Mouse (Mus musculus) right cerebral cortex, postnatal 25 days (tissue): ENCODE measurements at regions not wholly inside any gene's neighbourhood (a gene's known extent, or its start where the extent isn't known, plus 50 kb on each side); places are given as distances from the start of the nearest gene placed in this dataset.

Experiments
- DNase-seq: peaks from one replicate; pipeline ENCODE4 v3.0.0; 2022

DNA sequence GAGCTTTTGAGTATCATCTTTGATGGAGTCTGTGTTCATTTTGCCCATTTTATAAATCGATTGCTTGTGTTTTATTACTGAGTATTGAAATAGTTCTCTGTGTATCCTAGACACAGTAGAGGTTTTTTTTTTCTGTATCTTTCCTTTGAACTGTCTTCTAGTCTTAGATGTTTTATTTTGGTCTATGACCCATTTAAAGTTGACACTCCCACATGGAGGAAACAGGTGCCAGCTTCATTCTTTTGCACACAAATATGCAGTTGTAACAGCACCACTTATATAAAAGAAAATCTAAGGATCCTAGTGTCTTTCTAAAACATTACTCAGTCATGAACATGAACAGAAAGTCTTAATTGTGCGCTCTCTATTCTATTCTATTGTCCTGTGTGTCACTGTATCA, 230.2 kb upstream of the Nsun2 start:
- DNase-seq = no peak

DNA sequence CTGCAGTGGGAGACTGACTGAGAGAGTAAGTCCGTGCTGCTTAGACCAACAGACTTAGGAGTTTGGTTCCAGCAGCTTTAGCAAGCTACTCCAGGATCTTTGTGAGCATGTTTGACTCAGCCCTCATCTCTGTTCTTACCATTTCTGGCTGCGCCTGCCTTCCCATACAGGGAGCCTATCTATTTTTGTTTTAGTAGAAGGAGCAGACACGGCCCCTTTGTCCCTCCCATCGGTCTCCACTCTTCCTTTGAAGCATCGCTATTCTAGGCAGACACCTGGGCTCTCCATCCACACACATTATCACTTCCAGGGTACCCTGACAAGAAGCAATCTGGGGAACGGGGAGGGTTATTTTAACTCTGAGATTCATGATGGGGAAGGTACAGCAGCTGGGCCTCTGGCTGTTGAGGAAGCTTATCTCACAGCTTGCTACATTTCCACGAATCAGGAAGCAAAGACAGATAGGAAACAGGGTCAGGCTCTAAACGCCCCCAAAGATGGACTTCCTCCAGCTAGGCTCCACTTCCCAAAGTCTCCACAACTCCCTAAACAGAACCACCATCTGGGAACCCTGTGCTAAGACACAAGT, 203.0 kb upstream of the Nsun2 start:
- peak; percentile 56 for DNase-seq

GRCm38 (mm10) chr13:69331537-69332435, 201.8 kb upstream of the Nsun2 start:
- DNase-seq = no peak

- DNase-seq = no peak
These were observed 189.7 kb upstream of the Nsun2 start for GRCm38 (mm10) chr13:69343806-69344205.

DNA sequence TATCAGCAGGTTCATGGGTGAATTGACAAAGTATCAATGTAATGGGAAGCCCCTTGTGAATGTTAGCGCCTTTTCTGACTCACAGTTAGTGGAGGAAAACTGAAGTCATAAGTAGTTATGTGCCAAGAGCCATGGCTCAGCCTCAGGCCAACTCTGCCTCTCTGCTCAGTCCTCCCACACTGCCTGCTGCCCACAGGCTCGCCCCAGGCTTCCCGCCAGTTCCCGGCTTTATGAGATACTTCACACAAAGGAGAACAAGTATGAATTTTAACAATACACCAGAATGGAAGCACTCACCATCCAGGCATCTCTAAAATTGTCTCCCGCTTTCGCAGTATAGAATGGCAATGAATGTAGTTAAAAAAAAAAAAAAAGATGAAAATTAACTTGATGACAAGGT, 176.1 kb upstream of the Nsun2 start:
- peak; percentile 57 for DNase-seq

- DNase-seq = no peak
These were observed 167.6 kb upstream of the Nsun2 start for GRCm38 (mm10) chr13:69365880-69366490.

DNA sequence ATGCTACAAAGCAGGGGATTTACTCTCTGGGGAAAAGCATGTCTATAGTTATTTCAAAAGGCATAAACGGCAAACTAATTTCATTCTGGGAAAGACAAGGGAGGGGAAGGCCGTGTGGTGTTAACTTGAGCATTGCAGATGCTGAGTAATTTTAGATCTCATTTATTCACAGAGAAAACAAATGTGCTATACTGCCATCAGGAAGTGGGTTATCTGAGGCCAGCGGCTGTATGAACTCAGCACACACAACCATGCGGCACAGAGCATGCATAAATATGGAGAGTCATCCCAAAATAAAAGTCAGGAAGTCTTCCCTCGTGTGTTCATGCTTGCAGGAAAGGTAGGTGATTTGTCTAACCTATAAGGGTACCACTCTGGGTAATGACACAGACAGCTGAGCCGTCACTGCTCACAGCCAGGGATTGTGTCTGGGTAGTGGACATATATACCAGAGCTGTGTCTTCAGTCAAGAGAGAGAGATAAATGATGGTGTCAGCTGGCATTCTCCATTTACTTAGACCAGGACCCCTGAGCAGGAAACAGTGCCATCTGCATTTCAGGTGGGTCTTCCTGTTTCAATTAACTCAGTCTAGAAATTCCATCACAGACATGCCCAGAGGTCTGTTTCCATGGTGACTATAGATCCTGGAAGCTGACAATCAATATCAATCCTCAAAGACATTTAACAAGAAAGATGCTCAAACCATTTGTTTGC, 160.3 kb upstream of the Nsun2 start:
- DNase-seq = no peak

GRCm38 (mm10) chr13:69373816-69374142, 159.8 kb upstream of the Nsun2 start:
- DNase-seq = no peak

- no peak for DNase-seq
These were observed 153.1 kb upstream of the Nsun2 start for GRCm38 (mm10) chr13:69380403-69380802.

DNA sequence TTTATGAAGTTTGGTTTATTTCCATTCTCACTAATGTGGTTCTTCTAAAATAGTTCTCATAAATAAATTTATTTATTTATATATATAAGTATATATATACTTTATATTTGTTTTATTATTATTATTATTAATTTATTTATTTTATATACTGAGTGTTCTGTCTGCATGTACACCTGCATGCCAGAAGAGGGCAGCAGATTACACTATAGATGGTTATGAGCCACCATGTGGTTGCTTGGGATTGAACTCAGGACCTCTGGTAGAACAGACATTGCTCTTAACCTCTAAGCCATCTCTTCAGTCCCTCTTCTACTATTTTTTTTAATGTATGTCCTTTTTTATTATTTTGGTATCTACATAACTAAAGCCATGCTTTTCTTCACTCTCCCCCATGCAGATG, 148.8 kb upstream of the Nsun2 start:
- no peak for DNase-seq

DNA sequence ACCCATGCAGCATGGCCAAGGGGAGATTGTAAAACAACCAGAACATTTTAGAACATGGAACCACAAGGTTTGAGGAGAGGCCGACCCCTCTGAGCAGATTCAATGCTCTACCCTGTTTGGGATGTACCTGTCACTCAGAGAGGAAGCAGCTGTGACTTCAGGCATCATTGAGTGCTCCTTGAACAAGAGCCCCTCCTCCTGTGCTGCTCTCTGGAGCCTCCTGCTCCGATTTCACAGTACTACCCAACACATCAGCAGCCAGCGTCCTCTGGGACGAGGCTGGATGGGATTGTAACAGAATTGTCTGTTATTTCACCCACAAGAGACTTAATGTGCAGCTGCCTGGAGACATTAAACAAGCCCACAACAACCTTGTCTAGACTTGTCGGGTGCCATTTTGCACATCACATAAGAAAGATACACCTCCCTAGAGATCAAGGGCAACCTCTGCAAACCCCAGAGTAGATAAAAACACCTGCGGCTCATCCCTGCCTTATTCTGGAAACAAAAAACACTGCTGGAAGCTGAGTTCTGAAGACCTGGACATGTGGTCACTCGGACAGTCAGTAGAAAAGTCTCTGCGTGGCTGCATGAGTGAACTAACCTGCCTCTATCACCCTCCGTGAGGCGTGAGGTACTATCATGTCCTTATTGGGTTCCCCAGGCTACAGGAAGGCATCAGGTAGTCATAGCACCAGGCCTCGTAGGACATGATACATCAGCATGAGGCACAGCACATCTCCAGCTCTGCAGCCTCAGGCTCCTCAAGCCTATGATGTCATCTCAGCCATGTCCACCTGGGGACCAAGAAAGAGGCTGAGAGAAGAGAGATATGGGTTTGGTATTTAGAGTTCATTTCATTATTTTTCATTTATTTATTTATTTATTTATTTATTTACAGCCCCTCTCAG, 140.4 kb upstream of the Nsun2 start:
- DNase-seq = no peak

- DNase-seq = no peak
These were observed 139.0 kb upstream of the Nsun2 start for GRCm38 (mm10) chr13:69394544-69394943.

DNA sequence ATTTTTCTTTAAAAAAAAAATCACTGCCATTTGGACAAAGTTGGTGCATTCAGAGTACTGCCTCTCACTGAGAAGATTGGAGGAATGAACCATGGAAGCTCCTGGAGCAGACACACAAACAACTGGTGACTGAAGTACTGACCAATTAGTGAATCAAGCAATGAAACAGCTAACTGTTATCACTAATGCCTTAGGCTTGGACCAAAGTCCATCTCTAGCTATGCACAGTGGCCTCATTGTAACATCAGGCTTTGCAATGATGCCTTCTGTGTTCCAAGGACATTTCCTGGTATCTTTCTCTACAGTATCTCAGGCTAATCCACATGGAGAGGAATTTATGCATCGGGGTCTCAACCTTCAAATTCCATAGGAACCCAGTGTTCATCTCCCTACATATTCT, 123.2 kb upstream of the Nsun2 start:
- DNase-seq = no peak

- DNase-seq = no peak
These were observed 118.7 kb upstream of the Nsun2 start for GRCm38 (mm10) chr13:69414813-69415212.

DNA sequence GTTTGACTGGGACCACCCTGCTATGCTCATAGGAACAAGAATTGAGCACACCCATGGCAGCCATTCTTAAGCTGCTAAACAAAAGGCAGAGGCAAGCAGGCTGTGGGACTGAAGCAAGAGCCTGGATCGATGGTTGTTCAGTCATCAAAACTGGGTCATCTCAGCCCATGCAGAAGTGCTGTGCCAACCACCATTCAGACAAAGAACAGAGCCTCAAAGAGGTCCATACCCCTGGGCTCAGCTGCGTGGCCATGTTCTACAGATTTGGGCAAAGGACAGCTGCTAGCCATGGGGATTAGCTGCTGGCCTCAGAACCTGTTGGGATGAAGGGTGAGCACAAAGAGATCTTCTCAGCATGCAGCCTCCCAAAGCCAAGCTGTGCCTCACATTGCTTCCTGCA, 116.8 kb upstream of the Nsun2 start:
- DNase-seq = no peak

GRCm38 (mm10) chr13:69417855-69418478, 115.6 kb upstream of the Nsun2 start:
- no peak for DNase-seq

DNA sequence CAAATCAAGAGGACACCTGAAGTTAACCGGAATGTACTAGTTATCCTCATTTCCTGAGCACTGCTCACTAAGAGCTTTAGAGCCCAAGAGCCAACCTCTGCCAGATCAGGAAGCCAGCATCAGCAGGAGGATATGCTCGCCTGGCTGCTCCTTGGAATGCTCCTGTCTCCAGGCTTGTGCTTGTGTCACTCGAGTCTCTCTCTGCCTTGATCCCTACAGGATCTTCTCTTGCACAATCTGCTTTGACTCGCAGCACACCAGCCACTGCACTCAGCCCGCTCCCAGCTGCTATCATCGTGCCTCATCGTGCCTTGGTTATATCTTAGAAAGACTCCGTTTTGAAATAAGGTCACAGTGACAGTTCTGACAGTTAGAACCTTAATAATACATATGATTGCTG, 113.4 kb upstream of the Nsun2 start:
- DNase-seq = no peak

DNA sequence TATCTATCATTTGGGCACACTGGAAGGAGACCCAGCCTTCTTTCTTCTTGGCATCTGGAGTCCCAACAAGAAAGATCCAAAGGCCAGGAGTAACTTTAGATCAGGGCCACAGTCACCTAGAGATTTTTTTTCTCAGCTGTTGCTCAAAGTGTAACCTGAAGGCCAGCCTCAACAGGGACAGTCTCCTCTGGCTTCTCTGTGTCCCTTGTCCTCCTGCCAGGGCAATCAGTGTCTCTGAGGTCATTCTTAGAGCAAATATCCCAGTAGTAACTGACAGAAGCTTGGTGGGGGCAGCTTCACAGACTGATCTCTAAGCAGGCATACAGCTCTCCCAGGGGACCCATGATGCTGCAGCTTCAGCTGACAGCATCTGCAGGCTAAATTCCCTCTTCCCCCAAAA, 111.6 kb upstream of the Nsun2 start:
- no peak for DNase-seq

DNA sequence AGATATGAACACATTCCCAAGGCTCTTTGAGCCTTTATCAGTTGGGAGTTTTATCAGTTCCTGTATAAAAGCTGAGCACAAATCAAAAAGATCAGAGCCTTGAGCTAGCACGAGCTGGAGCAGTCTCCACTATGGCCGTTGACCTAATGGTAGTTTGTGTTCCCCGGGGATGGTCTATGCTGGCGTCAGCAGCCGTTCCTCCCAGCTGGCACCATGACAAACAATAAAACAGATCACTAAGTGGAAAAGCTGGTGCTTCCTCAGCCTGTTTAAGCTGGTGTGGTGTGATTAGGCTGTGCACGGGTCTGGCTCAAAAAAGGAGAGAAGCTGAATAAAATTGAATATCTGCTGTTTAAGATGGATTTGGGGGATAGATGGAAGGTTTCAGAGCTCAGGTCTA, 107.4 kb upstream of the Nsun2 start:
- DNase-seq = no peak

DNA sequence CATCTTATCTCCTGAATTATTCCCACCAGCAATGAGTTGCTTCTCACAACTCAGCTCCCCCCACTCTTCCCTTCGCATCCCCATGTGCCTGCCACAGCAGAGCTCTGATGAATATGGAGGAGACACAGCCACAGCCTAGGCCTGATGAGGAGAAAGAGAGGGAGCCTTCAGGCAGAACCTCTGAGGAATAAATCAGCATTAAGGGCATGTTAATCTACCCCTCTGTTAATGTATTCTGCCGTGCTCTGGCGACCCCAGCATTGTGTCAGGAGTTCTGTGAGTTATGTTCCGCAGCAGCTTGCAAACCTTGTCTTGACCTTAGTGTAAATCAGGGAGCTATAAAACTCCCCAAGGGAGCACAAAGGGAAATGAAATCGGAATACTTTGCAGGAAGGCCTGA, 104.0 kb upstream of the Nsun2 start:
- no peak for DNase-seq

DNA sequence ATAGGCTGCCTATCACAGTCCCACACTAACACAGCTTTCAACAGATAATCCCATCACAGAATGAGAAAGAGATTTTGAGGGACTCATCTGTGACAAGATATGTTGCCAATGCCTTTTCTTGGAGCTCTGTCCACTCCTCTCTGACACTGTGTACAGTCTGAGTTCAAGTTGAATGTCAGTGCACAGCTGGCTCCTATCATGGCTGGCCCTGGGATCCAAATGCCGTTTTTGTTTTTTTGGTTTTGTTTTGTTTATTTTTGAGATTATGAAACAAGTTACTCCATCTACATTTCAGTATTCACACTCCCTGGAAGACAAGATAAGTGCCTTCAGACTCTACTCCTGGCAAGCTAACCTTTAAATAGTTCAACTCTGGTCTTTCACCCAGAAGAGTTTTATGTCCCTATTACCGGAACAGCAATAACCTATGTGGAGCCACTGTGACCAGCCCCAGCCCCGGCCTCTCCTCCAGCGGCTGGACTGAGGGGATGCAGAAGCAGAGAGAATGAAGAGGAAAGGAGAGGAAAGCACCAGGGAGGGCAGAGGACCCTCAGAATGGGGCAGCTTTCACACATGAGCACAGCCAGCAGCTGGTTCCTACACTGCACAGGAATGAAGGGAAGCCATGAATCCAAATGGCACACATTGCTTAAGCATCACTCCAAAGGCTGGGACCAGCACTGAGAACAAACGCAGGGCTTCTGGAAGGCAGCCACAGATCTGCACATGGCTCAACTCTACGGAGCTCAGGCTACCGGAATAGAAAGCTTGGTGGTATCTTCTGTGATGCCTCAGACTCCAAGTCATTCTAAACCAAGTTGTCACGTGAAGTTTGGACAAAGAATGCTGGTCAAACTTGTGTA, 99.9 kb upstream of the Nsun2 start:
- no peak for DNase-seq
